Mouse (Mus musculus): ENCODE results near the gene Rnd1. TPM values are rescaled to one million over a fixed set of nuclear protein-coding genes. Genes with fewer than 3 reads are reported as not detected.
A peak's percentile ranks its signal among the peaks of the same experiment; 100 is the strongest.

Rnd1 gene
- polyA plus RNA-seq, 1 experiment from 2014 or later = 0.95 TPM

- H3K9me3 ChIP-seq = no peaks in the 10 kb centered on the region
- H3K4me1 ChIP-seq = peaks cover 6% of the 10 kb centered on the region; the same call in 1 of the 2 replicates
- H3K4me3 ChIP-seq = no peak overlapping the region
- no peak for ATAC-seq (ENCODE audit: insufficient number of reproducible peaks, low FRiP score, low TSS enrichment, low read depth)
- H3K9ac ChIP-seq = no peak overlapping the region
- no peak overlapping the region for H3K4me2 ChIP-seq
- no peak overlapping the region for H3K27ac ChIP-seq
- H3K27me3 ChIP-seq = no peaks in the 10 kb centered on the region
- no peaks in the 10 kb centered on the region for H3K36me3 ChIP-seq
- WGBS = 5% methylated on average over 7 of the region's 7 CpGs
Observed at GRCm38 (mm10) chr15:98622199-98622598, 55.1 kb downstream of the Rnd1 start.

DNA sequence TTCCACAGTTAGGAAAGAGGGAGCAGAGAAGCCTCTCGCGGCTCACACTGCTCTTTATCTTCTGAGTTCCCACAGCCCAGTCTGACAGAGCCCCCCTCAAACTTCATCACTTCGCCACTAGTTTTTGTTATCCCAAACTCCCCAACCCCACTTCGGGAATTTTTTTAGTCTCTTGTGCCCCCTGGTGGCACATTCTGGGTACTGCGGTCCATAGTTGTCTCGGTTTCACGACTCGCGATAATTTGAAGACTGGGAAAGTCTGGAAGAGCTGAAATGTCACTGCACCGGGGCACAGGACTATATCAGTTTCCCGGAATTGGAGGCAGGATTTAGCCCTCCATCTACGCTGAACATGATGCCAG is 60.1 kb downstream of the Rnd1 start:
- H3K9me3 ChIP-seq = no peaks in the 10 kb centered on the region
- H3K4me2 ChIP-seq = 0 out of 2 replicates have a peak overlapping the region, but pooled peaks have one; percentile 24
- no peaks in the 10 kb centered on the region for H3K27me3 ChIP-seq
- no peak overlapping the region for H3K9ac ChIP-seq
- H3K4me1 ChIP-seq = peaks cover 23% of the 10 kb centered on the region
- no peak overlapping the region for H3K27ac ChIP-seq
- no peak overlapping the region for H3K4me3 ChIP-seq
- H3K36me3 ChIP-seq = no peaks in the 10 kb centered on the region
- no peak for ATAC-seq (ENCODE audit: insufficient number of reproducible peaks, low FRiP score, low TSS enrichment, low read depth)
- WGBS = under 1% methylated on average over 12 of the region's 12 CpGs

DNA sequence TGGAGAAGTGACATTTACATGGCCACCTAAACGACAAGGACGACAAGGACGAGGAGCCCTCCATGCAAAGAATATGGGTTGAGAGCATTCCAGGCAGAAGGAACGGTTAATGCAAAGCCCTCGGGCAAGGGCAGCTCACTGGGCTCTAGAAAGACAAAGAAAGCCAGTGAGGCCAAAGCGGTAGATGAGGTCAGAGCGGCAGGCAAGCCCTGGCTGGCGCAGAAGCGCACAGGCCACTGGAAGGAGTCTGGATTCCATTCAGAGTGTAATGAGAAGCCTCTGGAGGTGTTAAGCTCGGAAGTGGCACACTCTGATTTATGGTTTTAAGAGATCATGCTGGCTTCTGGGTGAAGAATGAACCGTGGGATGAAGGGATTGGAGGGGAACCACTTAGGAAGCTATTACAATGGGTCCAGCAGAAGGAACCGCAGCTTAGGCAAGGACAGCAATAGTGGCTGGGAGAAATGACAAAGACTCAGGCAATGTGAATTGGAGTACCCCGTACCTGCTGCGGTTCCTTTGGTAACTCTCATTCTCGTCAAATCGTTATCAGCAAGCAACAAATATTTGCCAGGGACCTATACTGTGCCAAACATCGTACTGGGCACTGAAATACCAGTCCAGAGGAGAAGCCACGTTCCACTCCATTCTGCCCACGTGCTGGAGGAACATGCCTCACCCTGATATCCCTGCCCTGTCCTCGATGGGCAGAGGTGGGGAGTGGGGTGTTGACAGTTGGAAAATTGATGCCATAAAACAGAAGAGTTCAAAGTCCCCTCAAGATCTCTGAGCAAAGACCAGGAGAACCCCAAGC is 60.7 kb downstream of the Rnd1 start:
- Histone ChIP-seq H3K4me1 (peaks cover 23% of the 10 kb centered on the region), H3K36me3 (no peaks in the 10 kb centered on the region), H3K9ac (no peak overlapping the region), H3K27ac (no peak overlapping the region), H3K9me3 (no peaks in the 10 kb centered on the region), H3K4me2 (0 out of 2 replicates have a peak overlapping the region, but pooled peaks have one; percentile 24), H3K4me3 (no peak overlapping the region), H3K27me3 (no peaks in the 10 kb centered on the region)
- ATAC-seq (ENCODE audit: insufficient number of reproducible peaks, low FRiP score, low TSS enrichment, low read depth) = no peak
- 27% methylated on average over 20 of the region's 20 CpGs for WGBS

DNA sequence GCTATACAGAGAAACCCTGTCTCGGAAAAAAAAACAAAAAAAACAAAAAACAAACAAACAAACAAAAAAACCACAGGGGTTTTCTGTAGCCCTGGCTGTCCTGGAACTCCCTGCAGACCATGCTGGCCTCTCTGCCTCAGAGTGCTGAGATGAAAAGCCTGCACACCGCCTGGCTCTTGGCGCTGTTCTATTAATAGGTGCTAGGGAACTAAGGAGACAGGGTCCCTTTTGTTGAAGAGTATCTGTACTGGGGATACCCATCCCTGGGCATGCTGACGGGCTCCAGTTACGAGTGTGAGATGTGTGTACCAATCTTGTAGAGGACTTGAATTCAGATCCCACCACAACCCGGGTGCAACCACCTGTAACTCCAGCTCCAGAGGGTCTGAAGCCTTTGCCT is 61.5 kb downstream of the Rnd1 start:
- no peaks in the 10 kb centered on the region for H3K9me3 ChIP-seq
- H3K36me3 ChIP-seq = no peaks in the 10 kb centered on the region
- no peaks in the 10 kb centered on the region for H3K27me3 ChIP-seq
- no peak for ATAC-seq (ENCODE audit: insufficient number of reproducible peaks, low FRiP score, low TSS enrichment, low read depth)
- H3K9ac ChIP-seq = no peak overlapping the region
- H3K4me1 ChIP-seq = peaks cover 23% of the 10 kb centered on the region
- H3K27ac ChIP-seq = no peak overlapping the region
- WGBS = 71% methylated on average over 6 of the region's 6 CpGs
- no peak overlapping the region for H3K4me2 ChIP-seq
- no peak overlapping the region for H3K4me3 ChIP-seq

GRCm38 (mm10) chr15:98614971-98615370 is 62.3 kb downstream of the Rnd1 start:
- Histone ChIP-seq H3K9ac (no peak overlapping the region), H3K9me3 (no peaks in the 10 kb centered on the region), H3K4me2 (no peak overlapping the region), H3K4me3 (no peak overlapping the region), H3K27me3 (no peaks in the 10 kb centered on the region), H3K36me3 (no peaks in the 10 kb centered on the region), H3K4me1 (peaks cover 30% of the 10 kb centered on the region), H3K27ac (0 out of 2 replicates have a peak overlapping the region, but pooled peaks have one; percentile 8)
- 32% methylated on average over 6 of the region's 6 CpGs for WGBS
- ATAC-seq (ENCODE audit: insufficient number of reproducible peaks, low FRiP score, low TSS enrichment, low read depth) = no peak

DNA sequence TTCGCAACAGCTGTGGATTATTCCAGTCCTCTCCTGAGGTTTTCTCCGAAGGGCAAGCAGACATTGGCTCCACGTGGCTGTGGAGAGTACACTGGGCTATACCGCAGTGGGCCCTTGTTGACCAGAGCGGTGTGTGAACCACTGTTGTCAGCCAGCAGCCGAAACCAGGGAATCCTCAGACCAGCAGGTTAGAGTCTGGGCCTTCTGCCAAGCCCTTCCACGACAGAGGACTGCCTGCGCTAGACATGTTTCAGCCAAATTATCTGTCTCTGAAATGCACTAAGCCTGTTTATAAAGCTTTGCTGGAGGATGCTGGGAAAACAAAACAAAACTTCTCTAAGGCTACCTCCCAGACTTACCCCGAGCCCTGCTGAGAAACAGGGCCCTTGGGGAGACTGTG is 62.7 kb downstream of the Rnd1 start:
- Histone ChIP-seq H3K9ac (no peak overlapping the region), H3K9me3 (no peaks in the 10 kb centered on the region), H3K4me1 (peaks cover 32% of the 10 kb centered on the region), H3K4me2 (no peak overlapping the region), H3K27ac (peak overlapping the region; percentile 8; the same call in 1 of the 2 replicates), H3K4me3 (no peak overlapping the region), H3K27me3 (no peaks in the 10 kb centered on the region), H3K36me3 (no peaks in the 10 kb centered on the region)
- WGBS = 22% methylated on average over 9 of the region's 9 CpGs
- no peak; the same call in 1 of the 2 replicates for ATAC-seq (ENCODE audit: insufficient number of reproducible peaks, low FRiP score, low TSS enrichment, low read depth)

Other genes with a start within 250 kb of the Rnd1 start
- gene Olfr282, start 246.2 kb downstream of the Rnd1 start, polyA plus RNA-seq (2015; fragmentation: Nextera tagmentation; extraction: Ambion mirVana) = not detected in 2 replicates
- not detected in 2 replicates for gene Olfr281, start 224.9 kb downstream of the Rnd1 start, polyA plus RNA-seq (2015; fragmentation: Nextera tagmentation; extraction: Ambion mirVana)
- not detected in 2 replicates for gene OR5BS1P, start 207.6 kb downstream of the Rnd1 start, polyA plus RNA-seq (2015; fragmentation: Nextera tagmentation; extraction: Ambion mirVana)
- gene Lalba, start 194.7 kb downstream of the Rnd1 start, polyA plus RNA-seq (2015; fragmentation: Nextera tagmentation; extraction: Ambion mirVana) = 0.20 TPM in 1 of 2 replicates, not detected in the other
- gene Olfr279, start 185.1 kb downstream of the Rnd1 start, polyA plus RNA-seq (2015; fragmentation: Nextera tagmentation; extraction: Ambion mirVana) = not detected in 2 replicates
- 90.5 and 101 TPM in 2 replicates for gene Kansl2, start 143.2 kb downstream of the Rnd1 start, polyA plus RNA-seq (2015; fragmentation: Nextera tagmentation; extraction: Ambion mirVana)
- gene Ccnt1, start 106.5 kb downstream of the Rnd1 start, polyA plus RNA-seq (2015; fragmentation: Nextera tagmentation; extraction: Ambion mirVana) = 50.8 and 55.2 TPM in 2 replicates
- gene 4930415O20Rik, start 106.5 kb downstream of the Rnd1 start, polyA plus RNA-seq (2015; fragmentation: Nextera tagmentation; extraction: Ambion mirVana) = not detected in 2 replicates
- 15.1 and 15.8 TPM in 2 replicates for gene Adcy6, start 67.4 kb downstream of the Rnd1 start, polyA plus RNA-seq (2015; fragmentation: Nextera tagmentation; extraction: Ambion mirVana)
- 41.4 and 46.6 TPM in 2 replicates for gene Cacnb3, start 46.6 kb downstream of the Rnd1 start, polyA plus RNA-seq (2015; fragmentation: Nextera tagmentation; extraction: Ambion mirVana)
- gene Ddx23, start 14.6 kb downstream of the Rnd1 start, polyA plus RNA-seq (2015; fragmentation: Nextera tagmentation; extraction: Ambion mirVana) = 18.5 and 24.7 TPM in 2 replicates
- 0.65 and 0.74 TPM in 2 replicates for gene Ccdc65, start 30.7 kb upstream of the Rnd1 start, polyA plus RNA-seq (2015; fragmentation: Nextera tagmentation; extraction: Ambion mirVana)
- gene Fkbp11, start 50.7 kb upstream of the Rnd1 start, polyA plus RNA-seq (2015; fragmentation: Nextera tagmentation; extraction: Ambion mirVana) = 90.0 and 101 TPM in 2 replicates
- 41.7 and 49.3 TPM in 2 replicates for gene Arf3, start 85.8 kb upstream of the Rnd1 start, polyA plus RNA-seq (2015; fragmentation: Nextera tagmentation; extraction: Ambion mirVana)
- 6.0 and 7.0 TPM in 2 replicates for gene Wnt10b, start 100.7 kb upstream of the Rnd1 start, polyA plus RNA-seq (2015; fragmentation: Nextera tagmentation; extraction: Ambion mirVana)
- gene Wnt1, start 112.4 kb upstream of the Rnd1 start, polyA plus RNA-seq (2015; fragmentation: Nextera tagmentation; extraction: Ambion mirVana) = 0.06 and 0.14 TPM in 2 replicates
- 0.15 TPM in 1 of 2 replicates, not detected in the other for gene Ddn, start 132.0 kb upstream of the Rnd1 start, polyA plus RNA-seq (2015; fragmentation: Nextera tagmentation; extraction: Ambion mirVana)
- gene Prkag1, start 154.1 kb upstream of the Rnd1 start, polyA plus RNA-seq (2015; fragmentation: Nextera tagmentation; extraction: Ambion mirVana) = 91.4 and 94.3 TPM in 2 replicates
- 11.8 and 13.7 TPM in 2 replicates for gene Kmt2d, start 193.7 kb upstream of the Rnd1 start, polyA plus RNA-seq (2015; fragmentation: Nextera tagmentation; extraction: Ambion mirVana)
- gene Rhebl1, start 217.1 kb upstream of the Rnd1 start, polyA plus RNA-seq (2015; fragmentation: Nextera tagmentation; extraction: Ambion mirVana) = 14.1 and 14.2 TPM in 2 replicates
- gene Dhh, start 221.1 kb upstream of the Rnd1 start, polyA plus RNA-seq (2015; fragmentation: Nextera tagmentation; extraction: Ambion mirVana) = 1.8 and 2.7 TPM in 2 replicates
- 19.7 and 21.8 TPM in 2 replicates for gene Lmbr1l, start 240.8 kb upstream of the Rnd1 start, polyA plus RNA-seq (2015; fragmentation: Nextera tagmentation; extraction: Ambion mirVana)